Mouse (Mus musculus): ENCODE data around the gene Gm30191. TPM values are rescaled to one million over a fixed set of nuclear protein-coding genes. Genes with fewer than 3 reads are reported as not detected.

Gm30191 gene
- polyA plus RNA-seq, 1 experiment from 2014 or later = not detected

DNA sequence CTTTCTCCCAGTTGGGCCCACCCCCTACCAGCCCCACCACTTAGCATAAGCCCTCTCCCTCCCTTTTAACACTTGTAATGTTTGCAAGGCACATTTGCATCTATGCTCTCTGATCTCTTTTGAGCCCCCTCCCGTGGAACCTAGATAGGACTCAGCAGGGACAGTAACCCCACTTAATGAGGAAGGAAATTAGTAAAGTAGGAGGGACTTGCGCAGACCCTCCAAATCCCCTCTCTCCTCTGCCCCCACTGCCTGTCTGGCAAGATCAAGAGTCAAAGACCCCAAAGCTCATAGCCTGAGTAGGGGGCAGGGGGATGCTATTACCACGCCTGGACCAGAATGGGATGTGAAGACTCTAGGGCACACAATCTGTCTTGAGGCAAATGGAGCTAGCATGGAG lies 8.1 kb downstream of the Gm30191 start:
- Histone ChIP-seq H3K4me3 (ENCODE audit: low read depth, low read length) (no peak overlapping the region), H3K4me1 (replicated peaks; ENCODE audit: control insufficient read depth, insufficient read depth, low read length) (no peaks in the 10 kb centered on the region)
- 51% methylated on average over 3 of the region's 3 CpGs for WGBS

DNA sequence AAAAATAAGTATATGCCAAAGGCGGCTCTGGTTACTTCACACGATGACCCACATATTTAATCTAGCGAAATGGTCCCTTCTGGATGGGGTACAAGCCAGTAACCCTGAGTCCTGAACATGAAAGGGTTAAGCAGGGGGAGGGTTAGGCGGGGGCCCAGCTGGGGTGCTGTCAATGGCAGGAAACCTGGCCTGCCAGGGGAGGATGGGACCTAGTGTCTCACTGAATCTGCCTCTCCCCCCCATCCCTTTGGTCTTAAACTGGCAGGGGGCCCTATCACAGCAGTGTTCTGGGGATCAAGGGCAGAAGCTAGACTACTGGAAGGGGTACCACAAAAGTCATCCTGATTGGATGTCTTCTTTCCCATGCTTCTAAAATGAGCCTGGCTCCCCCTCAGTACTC lies 9.1 kb downstream of the Gm30191 start:
- Histone ChIP-seq H3K36me3 (ENCODE audit: control insufficient read depth, insufficient read depth) (no peaks in the 10 kb centered on the region), H3K4me1 (replicated peaks; ENCODE audit: control insufficient read depth, insufficient read depth, low read length) (no peaks in the 10 kb centered on the region), H3K9me3 (ENCODE audit: control insufficient read depth) (no peaks in the 10 kb centered on the region), H3K27ac (ENCODE audit: low read depth, low read length) (no peak overlapping the region), H3K4me2 (replicated peaks; ENCODE audit: low read depth) (peak overlapping the region; percentile 17; the same call in 1 of the 2 replicates), H3K27me3 (replicated peaks; ENCODE audit: control insufficient read depth, insufficient read depth, low read length) (peaks cover 41% of the 10 kb centered on the region), H3K4me3 (ENCODE audit: low read depth, low read length) (no peak overlapping the region), H3K9ac (ENCODE audit: low read depth, low read length) (no peak overlapping the region)
- ATAC-seq = no peak
- TF ChIP-seq CTCF (IDR thresholded peaks at IDR 0.05; ENCODE audit: low read depth) = no peak
- 42% methylated on average over 4 of the region's 4 CpGs for WGBS

More for the DNA sequence above, 8.1 kb downstream of the Gm30191 start:
- Histone ChIP-seq H3K36me3 (ENCODE audit: control insufficient read depth, insufficient read depth) (no peaks in the 10 kb centered on the region), H3K27me3 (replicated peaks; ENCODE audit: control insufficient read depth, insufficient read depth, low read length) (peaks cover 50% of the 10 kb centered on the region), H3K9ac (ENCODE audit: low read depth, low read length) (no peak overlapping the region), H3K9me3 (ENCODE audit: control insufficient read depth) (no peaks in the 10 kb centered on the region), H3K4me2 (replicated peaks; ENCODE audit: low read depth) (no peak overlapping the region), H3K27ac (ENCODE audit: low read depth, low read length) (no peak overlapping the region)
- no peak for TF ChIP-seq CTCF (IDR thresholded peaks at IDR 0.05; ENCODE audit: low read depth)
- no peak for ATAC-seq

DNA sequence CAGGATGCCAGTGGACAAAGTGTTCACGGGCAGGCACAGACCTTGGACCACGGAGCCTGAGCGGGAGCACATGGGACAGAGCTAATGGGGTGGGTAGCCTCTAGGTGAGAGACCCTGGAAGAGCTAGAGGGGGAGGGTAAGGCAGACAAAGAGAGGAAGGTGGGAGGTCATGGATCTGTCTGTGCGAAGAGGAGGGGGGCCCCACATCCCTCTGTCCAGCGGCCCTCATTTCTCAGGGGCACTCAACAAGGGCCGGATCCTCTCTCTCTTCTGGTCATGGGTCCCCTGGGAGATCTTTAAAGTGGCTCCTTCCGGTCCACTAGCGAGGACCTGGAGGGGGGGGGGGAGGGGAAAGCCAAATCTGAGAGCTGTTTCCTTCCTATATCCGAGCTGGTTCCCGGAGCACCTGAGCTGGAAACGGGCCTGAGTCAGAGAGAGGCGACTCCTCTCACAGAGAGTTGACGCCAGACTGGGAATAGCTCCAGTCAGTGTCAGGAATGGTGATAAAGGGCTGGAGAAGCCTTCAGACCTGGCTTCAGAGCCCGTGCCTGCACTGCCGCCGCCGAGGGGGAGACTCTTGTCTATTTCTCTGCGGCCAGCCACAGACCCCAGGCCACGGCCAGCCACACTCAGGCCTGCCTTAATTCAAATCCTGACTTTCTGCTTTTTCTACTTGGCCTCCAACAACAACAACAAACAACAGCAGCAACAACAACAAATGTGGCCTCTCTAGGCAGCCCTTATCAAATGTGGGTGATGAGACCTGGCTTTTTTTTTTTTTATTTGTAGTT lies 9.9 kb downstream of the Gm30191 start:
- no peak for TF ChIP-seq CTCF (IDR thresholded peaks at IDR 0.05; ENCODE audit: low read depth)
- Histone ChIP-seq H3K9me3 (ENCODE audit: control insufficient read depth) (no peaks in the 10 kb centered on the region), H3K27ac (ENCODE audit: low read depth, low read length) (no peak overlapping the region), H3K9ac (ENCODE audit: low read depth, low read length) (no peak overlapping the region), H3K4me3 (ENCODE audit: low read depth, low read length) (no peak overlapping the region), H3K4me1 (replicated peaks; ENCODE audit: control insufficient read depth, insufficient read depth, low read length) (no peaks in the 10 kb centered on the region), H3K4me2 (replicated peaks; ENCODE audit: low read depth) (peak overlapping the region; percentile 27; the same call in 1 of the 2 replicates), H3K36me3 (ENCODE audit: control insufficient read depth, insufficient read depth) (no peaks in the 10 kb centered on the region), H3K27me3 (replicated peaks; ENCODE audit: control insufficient read depth, insufficient read depth, low read length) (peaks cover 34% of the 10 kb centered on the region)
- 48% methylated on average over 17 of the region's 19 CpGs for WGBS
- peak; percentile 12; the same call in 1 of the 2 replicates for ATAC-seq

DNA sequence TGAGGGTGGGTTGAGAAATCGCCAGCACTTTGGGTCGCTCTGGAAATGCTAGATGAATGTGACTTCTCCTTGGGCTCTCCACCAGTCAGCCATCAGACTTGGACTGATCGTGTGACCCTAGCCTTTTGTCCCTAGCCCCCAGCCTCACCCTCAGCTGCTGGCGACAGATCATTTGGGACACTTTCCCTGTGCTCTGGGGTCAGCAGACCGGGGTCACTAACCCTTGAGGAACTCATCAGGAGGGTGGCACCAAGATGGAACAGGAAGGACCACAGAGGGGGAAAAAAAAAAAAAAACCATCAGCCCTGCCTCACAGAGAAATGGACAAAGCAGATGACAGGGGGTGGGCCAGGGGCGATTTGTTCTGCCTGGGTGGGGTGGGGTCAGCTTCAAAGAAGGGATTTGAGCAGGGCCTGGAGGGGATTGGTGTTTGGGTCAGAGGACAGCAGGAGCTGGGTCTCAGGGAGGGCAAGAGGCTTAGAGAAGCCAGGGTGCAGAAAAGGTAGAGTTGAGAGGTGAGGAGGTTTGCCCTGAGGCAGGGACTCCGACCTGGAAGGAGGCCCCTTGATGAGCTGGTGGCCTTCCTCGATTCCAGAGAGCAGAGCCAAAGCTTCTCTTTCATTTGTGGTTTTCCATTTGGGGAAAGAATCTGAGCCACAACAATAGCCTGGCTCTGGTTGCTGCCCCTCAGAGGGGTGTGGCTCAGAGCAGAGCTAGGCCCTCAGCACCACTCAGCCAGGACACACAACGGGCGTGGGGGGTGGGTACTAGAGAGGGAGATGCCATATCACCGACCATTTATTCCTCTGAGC lies 10.7 kb downstream of the Gm30191 start:
- no peak overlapping the region for H3K4me3 ChIP-seq (ENCODE audit: low read depth, low read length)
- TF ChIP-seq CTCF (IDR thresholded peaks at IDR 0.05; ENCODE audit: low read depth) = no peak
- H3K9ac ChIP-seq (ENCODE audit: low read depth, low read length) = no peak overlapping the region
- no peaks in the 10 kb centered on the region for H3K36me3 ChIP-seq (ENCODE audit: control insufficient read depth, insufficient read depth)
- WGBS = 46% methylated on average over 11 of the region's 11 CpGs
- H3K9me3 ChIP-seq (ENCODE audit: control insufficient read depth) = no peaks in the 10 kb centered on the region
- no peaks in the 10 kb centered on the region for H3K4me1 ChIP-seq (replicated peaks; ENCODE audit: control insufficient read depth, insufficient read depth, low read length)
- H3K4me2 ChIP-seq (replicated peaks; ENCODE audit: low read depth) = no peak overlapping the region
- ATAC-seq = no peak
- peaks cover 26% of the 10 kb centered on the region for H3K27me3 ChIP-seq (replicated peaks; ENCODE audit: control insufficient read depth, insufficient read depth, low read length)
- H3K27ac ChIP-seq (ENCODE audit: low read depth, low read length) = no peak overlapping the region

GRCm38 (mm10) chr4:134258354-134258753 lies 11.6 kb downstream of the Gm30191 start:
- H3K27ac ChIP-seq (ENCODE audit: low read depth, low read length) = no peak overlapping the region
- H3K9me3 ChIP-seq (ENCODE audit: control insufficient read depth) = no peaks in the 10 kb centered on the region
- H3K4me1 ChIP-seq (replicated peaks; ENCODE audit: control insufficient read depth, insufficient read depth, low read length) = no peaks in the 10 kb centered on the region
- H3K36me3 ChIP-seq (ENCODE audit: control insufficient read depth, insufficient read depth) = no peaks in the 10 kb centered on the region
- no peak for ATAC-seq
- peaks cover 16% of the 10 kb centered on the region for H3K27me3 ChIP-seq (replicated peaks; ENCODE audit: control insufficient read depth, insufficient read depth, low read length)
- H3K9ac ChIP-seq (ENCODE audit: low read depth, low read length) = no peak overlapping the region
- no peak overlapping the region for H3K4me2 ChIP-seq (replicated peaks; ENCODE audit: low read depth)
- TF ChIP-seq CTCF (IDR thresholded peaks at IDR 0.05; ENCODE audit: low read depth) = no peak
- WGBS = 58% methylated on average over 11 of the region's 11 CpGs
- no peak overlapping the region for H3K4me3 ChIP-seq (ENCODE audit: low read depth, low read length)

DNA sequence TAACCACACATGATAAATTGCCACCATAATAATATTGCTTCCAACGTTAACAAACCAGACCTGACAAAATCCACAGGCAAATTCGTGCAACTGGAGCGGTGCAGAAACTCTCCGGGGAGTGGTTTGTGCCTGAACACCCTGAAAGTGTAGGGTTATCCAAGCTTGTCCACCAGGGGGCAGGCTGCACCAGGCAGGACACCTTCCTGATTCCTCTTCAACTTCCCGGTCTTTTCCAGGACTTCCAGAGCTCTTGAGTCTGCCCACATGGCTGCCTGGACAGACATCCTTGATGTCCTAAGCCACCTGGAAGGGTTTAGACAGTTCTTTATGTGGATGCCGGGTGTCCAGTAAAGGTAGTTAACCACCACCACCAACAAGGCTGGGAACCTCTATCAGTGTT lies 16.5 kb downstream of the Gm30191 start:
- ATAC-seq = 0 out of 2 replicates have a peak, but pooled peaks have one; percentile 41
- peak; percentile 91 for TF ChIP-seq CTCF (IDR thresholded peaks at IDR 0.05; ENCODE audit: low read depth)
- H3K4me2 ChIP-seq (replicated peaks; ENCODE audit: low read depth) = no peak overlapping the region
- H3K9ac ChIP-seq (ENCODE audit: low read depth, low read length) = no peak overlapping the region
- no peak overlapping the region for H3K27ac ChIP-seq (ENCODE audit: low read depth, low read length)
- H3K4me1 ChIP-seq (replicated peaks; ENCODE audit: control insufficient read depth, insufficient read depth, low read length) = no peaks in the 10 kb centered on the region
- no peak overlapping the region for H3K4me3 ChIP-seq (ENCODE audit: low read depth, low read length)
- H3K9me3 ChIP-seq (ENCODE audit: control insufficient read depth) = peaks cover 4% of the 10 kb centered on the region; the same call in 1 of the 2 replicates
- 28% methylated on average over 6 of the region's 6 CpGs for WGBS
- no peaks in the 10 kb centered on the region for H3K27me3 ChIP-seq (replicated peaks; ENCODE audit: control insufficient read depth, insufficient read depth, low read length)
- H3K36me3 ChIP-seq (ENCODE audit: control insufficient read depth, insufficient read depth) = no peaks in the 10 kb centered on the region
